Mouse (Mus musculus) forebrain, embryonic 11.5 days (tissue): Measurements from ENCODE around the gene Ets2. TPM values are rescaled to one million over a fixed set of nuclear protein-coding genes. Genes with fewer than 3 reads are reported as not detected.
A peak's percentile ranks its signal among the peaks of the same experiment; 100 is the strongest.

ENCODE experiments used
- ATAC-seq: fragments of 200-750 bp; cut with Nextera tagmentation; replicated peaks from 2 replicates; pipeline ENCODE4 v1.8.0; 2017; ENCODE audit warnings: moderate TSS enrichment; ENCODE audit not compliant: low FRiP score
- DNase-seq: peaks from one replicate; pipeline ENCODE4 v3.0.0-alpha.2; 2017; ENCODE audit warnings: low spot score
- H3K27ac ChIP-seq: fragments of 300-500 bp; sonication (generic); 2 replicates; pipeline ENCODE4 v1.5.1; 2014; ENCODE audit warnings: low read depth, low read length
- H3K27me3 ChIP-seq: fragments of 300-500 bp; sonication (generic); 2 replicates; pipeline ENCODE4 v1.6.1; 2014; ENCODE audit warnings: mild to moderate bottlenecking, low read length, mixed read lengths; ENCODE audit not compliant: control insufficient read depth, insufficient read depth
- H3K36me3 ChIP-seq: fragments of 300-500 bp; sonication (generic); 2 replicates; pipeline ENCODE4 v1.6.1; 2014; ENCODE audit warnings: mild to moderate bottlenecking, low read length, moderate library complexity, mixed read lengths; ENCODE audit not compliant: control insufficient read depth, insufficient read depth
- H3K4me1 ChIP-seq: fragments of 300-500 bp; sonication (generic); replicated peaks from 2 replicates; pipeline ENCODE4 v1.6.1; 2014; ENCODE audit warnings: low read length, mixed read lengths; ENCODE audit not compliant: control insufficient read depth, insufficient read depth
- H3K4me2 ChIP-seq: fragments of 300-500 bp; sonication (generic); 2 replicates; pipeline ENCODE4 v1.6.1; 2014; ENCODE audit warnings: low read depth, mild to moderate bottlenecking, low read length, moderate library complexity, mixed read lengths; ENCODE audit not compliant: severe bottlenecking
- H3K4me3 ChIP-seq: fragments of 300-500 bp; sonication (generic); 2 replicates; pipeline ENCODE4 v1.5.1; 2014; ENCODE audit warnings: low read depth, low read length
- H3K9ac ChIP-seq: fragments of 300-500 bp; sonication (generic); 2 replicates; pipeline ENCODE4 v1.6.1; 2014; ENCODE audit warnings: low read length
- H3K9me3 ChIP-seq: fragments of 300-500 bp; sonication (generic); 2 replicates; pipeline ENCODE4 v1.6.1; 2016; ENCODE audit warnings: low read length, mixed read lengths; ENCODE audit not compliant: control insufficient read depth
- WGBS: fragments of 180-500 bp; shearing (Covaris S2); extraction: QIAGEN DNeasy Blood & Tissue Kit; methylation state at CpG from one replicate; pipeline ENCODE4 v1.1.7; 2014; 5-methylcytosine and 5-hydroxymethylcytosine counted together
- polyA plus RNA-seq: library from polyadenylated mRNA; unstranded; fragments of >200 nt; fragmentation: Nextera tagmentation; extraction: Ambion mirVana; gene quantifications from 2 replicates; pipeline ENCODE4 v1.2.1, GENCODE M21; 2014

Ets2 gene
- polyA plus RNA-seq, 1 experiment from 2014 or later = 15.6 TPM

GRCm38 (mm10) chr16:95769996-95770334 lies 68.1 kb downstream of the Ets2 start:
- H3K4me1 ChIP-seq = no peaks in the 10 kb centered on the region
- ATAC-seq (peak; percentile 24; the same call in 1 of the 2 replicates), DNase-seq (no peak)
- H3K27ac ChIP-seq = no peak overlapping the region
- H3K36me3 ChIP-seq = no peaks in the 10 kb centered on the region
- H3K4me3 ChIP-seq = no peak overlapping the region
- H3K4me2 ChIP-seq = no peak overlapping the region
- H3K9ac ChIP-seq = no peak overlapping the region
- H3K9me3 ChIP-seq = no peaks in the 10 kb centered on the region
- H3K27me3 ChIP-seq = no peaks in the 10 kb centered on the region
- 76% methylated on average over 5 of the region's 5 CpGs for WGBS

GRCm38 (mm10) chr16:95770402-95770801 lies 68.5 kb downstream of the Ets2 start:
- DNase-seq (no peak), ATAC-seq (peak; percentile 7; the same call in 1 of the 2 replicates)
- Histone ChIP-seq H3K4me2 (no peak overlapping the region), H3K4me1 (no peaks in the 10 kb centered on the region), H3K4me3 (no peak overlapping the region), H3K36me3 (no peaks in the 10 kb centered on the region), H3K27me3 (no peaks in the 10 kb centered on the region), H3K27ac (no peak overlapping the region), H3K9ac (no peak overlapping the region), H3K9me3 (no peaks in the 10 kb centered on the region)

Other genes with a start within 250 kb of the Ets2 start
- 1.8 and 2.1 TPM in 2 replicates for gene Erg, start 115.5 kb upstream of the Ets2 start, polyA plus RNA-seq